Mouse (Mus musculus) forebrain, embryonic 15.5 days (tissue): ENCODE data around the gene Ift140. TPM values are rescaled to one million over a fixed set of nuclear protein-coding genes. Genes with fewer than 3 reads are reported as not detected.

Experiments used
- ATAC-seq: fragments of 200-750 bp; cut with Nextera tagmentation; replicated peaks from 2 replicates; pipeline ENCODE4 v1.8.0; 2017; ENCODE audit warnings: mild to moderate bottlenecking, moderate TSS enrichment, moderate library complexity
- H3K27ac ChIP-seq: fragments of 300-500 bp; sonication (generic); replicated peaks from 2 replicates; pipeline ENCODE4 v1.5.1; 2015; ENCODE audit warnings: mild to moderate bottlenecking, inconsistent platforms
- H3K27me3 ChIP-seq: fragments of 300-500 bp; sonication (generic); 2 replicates; pipeline ENCODE4 v1.6.1; 2015; ENCODE audit warnings: inconsistent platforms
- H3K36me3 ChIP-seq: fragments of 300-500 bp; sonication (generic); 2 replicates; pipeline ENCODE4 v1.6.1; 2015; ENCODE audit warnings: mild to moderate bottlenecking, inconsistent platforms
- H3K4me1 ChIP-seq: fragments of 300-500 bp; sonication (generic); 2 replicates; pipeline ENCODE4 v1.6.1; 2015; ENCODE audit warnings: inconsistent platforms
- H3K4me2 ChIP-seq: fragments of 300-500 bp; sonication (generic); replicated peaks from 2 replicates; pipeline ENCODE4 v1.6.1; 2015; ENCODE audit warnings: mild to moderate bottlenecking, inconsistent platforms
- H3K4me3 ChIP-seq: fragments of 300-500 bp; sonication (generic); 2 replicates; pipeline ENCODE4 v1.5.1; 2015; ENCODE audit warnings: mild to moderate bottlenecking, inconsistent platforms
- H3K9ac ChIP-seq: fragments of 300-500 bp; sonication (generic); replicated peaks from 2 replicates; pipeline ENCODE4 v1.6.1; 2015; ENCODE audit warnings: mild to moderate bottlenecking, inconsistent platforms
- H3K9me3 ChIP-seq: fragments of 300-500 bp; sonication (generic); 2 replicates; pipeline ENCODE4 v1.6.1; 2016; ENCODE audit warnings: inconsistent platforms
- WGBS: fragments of 180-500 bp; shearing (Covaris S2); methylation state at CpG from one replicate; pipeline ENCODE4 v1.1.7; 2015; ENCODE audit warnings: mixed read lengths; 5-methylcytosine and 5-hydroxymethylcytosine counted together
- polyA plus RNA-seq: library from polyadenylated mRNA; unstranded; fragments of >200 nt; fragmentation: Nextera tagmentation; extraction: Ambion mirVana; gene quantifications from 2 replicates; pipeline ENCODE4 v1.2.1, GENCODE M21; 2015

Gene Ift140
- 24.0 and 25.4 TPM in 2 replicates for polyA plus RNA-seq

DNA sequence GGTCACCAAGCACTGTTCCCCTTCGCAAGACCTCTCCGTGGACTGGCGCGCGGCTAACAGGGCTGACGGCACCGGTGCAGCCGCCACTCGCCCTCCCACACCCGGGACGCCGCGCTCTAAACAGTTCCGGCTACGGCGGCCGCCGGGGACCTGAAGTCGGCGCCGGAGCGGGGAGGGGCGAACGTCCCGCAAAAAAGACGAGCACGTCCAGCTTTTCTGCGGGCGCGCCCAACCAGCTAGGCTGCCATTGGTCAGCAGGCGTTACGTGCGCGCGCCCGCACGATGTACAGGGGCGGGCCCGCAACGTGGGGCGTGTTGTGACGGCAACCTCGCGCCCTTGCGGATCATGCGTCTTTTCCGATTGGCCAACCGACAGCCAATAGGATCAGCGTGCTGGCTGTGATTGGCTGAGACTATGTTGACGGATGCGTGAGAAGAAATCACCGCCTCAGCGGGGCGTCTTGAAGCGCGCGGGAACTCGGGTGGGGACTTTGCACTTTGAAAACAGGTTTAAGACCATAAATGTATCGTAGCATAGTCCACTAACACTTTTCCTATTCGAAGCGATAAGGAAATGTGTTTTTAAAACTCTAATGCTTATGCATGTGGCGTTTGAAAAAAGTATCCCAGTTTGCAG is at the start of gene Ift140, which contains the start of gene Cramp1l:
Gene Ift140, plus strand, starts transcription at position 431 of the 637 bp plus-strand sequence.
Gene Cramp1l, minus strand, starts transcription at position 134 of the 637 bp plus-strand sequence.
- ATAC-seq: peak; percentile 99
- H3K4me1 ChIP-seq: peaks cover 34% of the 10 kb centered on the region
- H3K36me3 ChIP-seq: peaks cover 15% of the 10 kb centered on the region
- peak within 1 kb of the TSS; percentile 81 for H3K9ac ChIP-seq
- H3K4me3 ChIP-seq: peak within 1 kb of the TSS; percentile 91
- peak within 1 kb of the TSS; percentile 84 for H3K27ac ChIP-seq
- no peaks in the 10 kb centered on the region for H3K27me3 ChIP-seq
- WGBS: 0% methylated on average over 61 of the region's 62 CpGs
- H3K4me2 ChIP-seq: peak within 1 kb of the TSS; percentile 99
- no peaks in the 10 kb centered on the region for H3K9me3 ChIP-seq

GRCm38 (mm10) chr17:24987221-24987620 is 28.7 kb upstream of the Ift140 start:
- H3K9me3 ChIP-seq: no peaks in the 10 kb centered on the region
- no peaks in the 10 kb centered on the region for H3K4me1 ChIP-seq
- H3K9ac ChIP-seq: no peak overlapping the region
- H3K27ac ChIP-seq: no peak overlapping the region
- no peak for ATAC-seq
- peaks cover 87% of the 10 kb centered on the region for H3K36me3 ChIP-seq
- 97% methylated on average over 6 of the region's 6 CpGs for WGBS
- H3K27me3 ChIP-seq: no peaks in the 10 kb centered on the region
- H3K4me3 ChIP-seq: no peak overlapping the region
- H3K4me2 ChIP-seq: no peak overlapping the region

DNA sequence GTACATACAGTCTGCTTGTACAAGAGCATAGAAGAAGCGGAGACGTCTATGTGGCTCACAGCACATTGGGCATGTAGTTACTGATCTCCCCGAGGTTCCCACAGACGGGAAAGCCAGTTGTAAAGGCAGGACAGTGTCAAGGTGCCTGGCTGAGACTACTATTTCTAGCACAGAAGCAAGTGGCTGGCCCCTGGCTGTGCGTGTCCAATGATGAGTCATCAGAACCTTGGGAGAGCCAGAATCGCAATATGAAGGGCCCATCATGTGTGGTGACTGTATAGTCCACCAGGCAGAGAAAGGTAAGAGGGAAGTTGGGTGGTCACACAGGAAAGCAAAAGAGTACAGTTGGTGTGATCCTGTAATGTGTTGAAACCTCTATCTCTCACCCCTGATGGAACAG is 21.2 kb upstream of the Ift140 start:
- Histone ChIP-seq H3K9me3 (no peaks in the 10 kb centered on the region), H3K4me3 (no peak overlapping the region), H3K4me2 (no peak overlapping the region), H3K27ac (no peak overlapping the region), H3K4me1 (no peaks in the 10 kb centered on the region), H3K27me3 (no peaks in the 10 kb centered on the region), H3K36me3 (peaks cover 89% of the 10 kb centered on the region), H3K9ac (no peak overlapping the region)
- ATAC-seq: no peak
- WGBS: 98% methylated on average over 6 of the region's 6 CpGs

DNA sequence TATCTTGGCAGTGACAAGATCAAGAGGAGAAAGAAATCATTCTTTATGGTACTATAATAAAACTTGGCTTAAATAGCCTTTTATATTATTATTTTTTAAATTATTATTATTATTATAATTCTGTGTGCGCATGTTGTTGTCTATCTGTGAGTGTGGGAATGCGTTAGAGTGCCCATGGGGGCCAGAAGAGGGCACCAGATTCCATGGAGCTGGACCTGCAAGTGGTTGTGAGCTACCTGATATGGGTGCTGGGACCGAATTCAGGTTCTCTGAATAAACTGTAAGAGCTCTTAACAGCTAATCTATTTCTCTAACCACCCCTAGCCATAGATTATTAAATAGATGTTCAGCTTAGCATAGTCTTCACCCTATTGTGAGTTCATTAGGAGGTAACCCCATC is 10.8 kb upstream of the Ift140 start:
- no peaks in the 10 kb centered on the region for H3K9me3 ChIP-seq
- H3K27me3 ChIP-seq: no peaks in the 10 kb centered on the region
- no peak for ATAC-seq
- no peak overlapping the region for H3K27ac ChIP-seq
- no peak overlapping the region for H3K4me2 ChIP-seq
- H3K36me3 ChIP-seq: peaks cover 32% of the 10 kb centered on the region
- H3K4me3 ChIP-seq: no peak overlapping the region
- WGBS: 97% methylated on average over 3 of the region's 3 CpGs
- no peak overlapping the region for H3K9ac ChIP-seq
- H3K4me1 ChIP-seq: no peaks in the 10 kb centered on the region

DNA sequence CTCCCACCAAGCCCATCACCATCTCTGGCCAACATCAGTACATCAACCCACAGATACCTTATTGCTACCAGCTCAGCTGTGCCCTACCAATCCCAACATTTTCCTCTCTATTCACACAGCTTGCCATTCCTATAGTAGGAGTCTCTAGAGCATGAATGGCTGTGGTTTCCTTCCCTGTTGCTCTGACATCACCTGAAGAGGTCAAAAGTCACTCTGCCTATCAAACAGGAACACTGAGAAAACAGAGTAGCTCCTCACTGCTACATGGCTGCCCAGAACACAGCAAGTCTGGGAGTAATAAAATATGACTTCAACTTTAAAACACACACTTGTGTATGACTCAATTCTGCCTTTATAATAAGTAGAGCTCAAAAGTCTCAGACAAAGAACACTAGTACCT is 8.4 kb upstream of the Ift140 start:
- Histone ChIP-seq H3K4me3 (no peak overlapping the region), H3K4me1 (peaks cover under 1% of the 10 kb centered on the region), H3K27me3 (no peaks in the 10 kb centered on the region), H3K9me3 (no peaks in the 10 kb centered on the region), H3K4me2 (no peak overlapping the region), H3K27ac (no peak overlapping the region), H3K9ac (no peak overlapping the region), H3K36me3 (peaks cover 35% of the 10 kb centered on the region)
- no peak for ATAC-seq

DNA sequence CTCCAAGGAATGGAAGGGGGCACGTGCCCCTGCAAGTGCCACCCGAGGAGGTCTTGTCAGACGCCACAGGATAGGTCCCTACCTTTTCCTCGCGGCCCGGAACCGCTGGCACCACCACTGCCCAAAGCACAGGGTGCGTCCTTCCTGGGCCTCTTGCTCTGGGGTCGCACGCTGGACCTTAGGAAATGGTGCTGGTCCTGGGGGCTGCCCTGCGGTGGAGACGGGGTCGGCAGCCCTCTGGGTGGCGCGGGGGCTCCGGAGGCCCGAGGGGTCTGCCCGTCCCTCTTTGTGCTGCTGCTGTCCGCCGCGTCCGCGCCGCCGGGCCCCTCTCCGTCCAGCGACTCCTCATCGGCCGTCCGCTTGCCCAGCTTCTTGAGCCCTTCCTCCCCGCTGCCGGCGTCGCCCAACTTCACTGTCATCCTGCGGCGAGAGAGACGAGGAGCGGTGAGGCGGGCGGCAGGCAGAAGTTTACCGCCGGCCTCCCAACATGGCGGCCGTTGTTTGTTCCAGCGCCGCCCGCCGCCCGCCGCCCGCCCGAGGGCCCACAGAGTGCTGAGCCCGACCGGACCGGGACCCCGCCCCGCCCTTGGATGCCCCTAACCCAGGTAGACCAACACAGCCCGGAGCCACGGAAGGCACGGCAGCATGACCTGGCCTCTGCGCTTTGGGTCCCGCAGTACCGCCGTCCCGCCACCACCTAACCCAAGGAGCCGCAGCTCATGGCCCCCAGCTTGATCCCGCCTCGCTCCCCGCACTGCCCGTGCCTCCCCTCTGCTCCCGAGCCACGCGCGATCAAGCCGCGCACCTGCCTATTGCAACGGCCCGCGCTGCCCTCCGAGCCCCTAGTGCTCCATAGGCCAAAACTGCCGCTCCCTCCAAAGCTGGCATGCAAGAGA is 2.0 kb upstream of the Ift140 start:
- Histone ChIP-seq H3K9me3 (no peaks in the 10 kb centered on the region), H3K9ac (peak overlapping the region; percentile 84), H3K27me3 (no peaks in the 10 kb centered on the region), H3K27ac (peak overlapping the region; percentile 53), H3K4me2 (peak overlapping the region; percentile 99), H3K4me1 (peaks cover 34% of the 10 kb centered on the region), H3K36me3 (peaks cover 21% of the 10 kb centered on the region), H3K4me3 (peak overlapping the region; percentile 91)
- under 1% methylated on average over 70 of the region's 81 CpGs for WGBS
- ATAC-seq: no peak

DNA sequence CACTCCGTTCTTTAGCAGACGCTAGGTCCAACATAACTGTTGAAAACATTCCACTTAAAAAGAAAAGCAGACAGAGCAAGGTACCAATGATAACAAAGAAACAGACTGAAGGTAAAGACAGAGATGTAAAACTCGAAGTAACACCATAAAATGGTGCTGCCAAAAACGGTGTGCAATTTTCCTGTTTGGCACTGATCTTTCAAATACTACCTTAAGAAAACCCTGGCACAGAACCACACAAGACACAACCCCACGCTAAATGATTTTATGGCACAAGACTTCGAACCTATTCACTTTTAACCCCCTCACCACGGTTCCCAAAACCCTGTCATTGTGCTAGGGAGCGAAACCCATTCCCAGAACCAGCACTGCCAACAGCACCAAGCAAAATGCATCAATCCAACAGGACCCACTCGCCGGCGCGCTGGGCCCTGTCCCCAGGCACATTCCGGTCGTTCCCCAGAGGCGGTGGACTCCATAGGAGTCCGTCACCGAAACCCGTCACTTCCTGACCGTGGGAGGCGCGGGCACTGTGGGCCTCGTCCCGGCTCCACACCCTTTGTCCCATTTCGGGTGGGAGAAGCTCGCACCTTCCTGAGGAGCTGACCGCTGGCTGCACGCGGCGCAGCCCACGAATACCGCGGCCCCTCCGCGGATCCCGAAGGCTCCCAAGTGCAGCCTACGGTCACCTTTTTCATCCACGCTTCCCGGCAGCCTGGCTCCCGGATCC is 879 bp upstream of the Ift140 start:
- under 1% methylated on average over 39 of the region's 39 CpGs for WGBS
- Histone ChIP-seq H3K9me3 (no peaks in the 10 kb centered on the region), H3K9ac (peak overlapping the region; percentile 81), H3K27me3 (no peaks in the 10 kb centered on the region), H3K36me3 (peaks cover 16% of the 10 kb centered on the region), H3K27ac (peak overlapping the region; percentile 84), H3K4me3 (peak overlapping the region; percentile 91), H3K4me1 (peaks cover 34% of the 10 kb centered on the region), H3K4me2 (peak overlapping the region; percentile 99)
- 0 out of 2 replicates have a peak, but pooled peaks have one; percentile 2 for ATAC-seq

GRCm38 (mm10) chr17:25016292-25017132 is 627 bp downstream of the Ift140 start:
- peak overlapping the region; percentile 91 for H3K4me2 ChIP-seq
- peak overlapping the region; percentile 63 for H3K9ac ChIP-seq
- peaks cover 34% of the 10 kb centered on the region for H3K4me1 ChIP-seq
- peak overlapping the region; percentile 83 for H3K27ac ChIP-seq
- under 1% methylated on average over 55 of the region's 55 CpGs for WGBS
- H3K27me3 ChIP-seq: no peaks in the 10 kb centered on the region
- H3K36me3 ChIP-seq: peaks cover 8% of the 10 kb centered on the region
- H3K9me3 ChIP-seq: no peaks in the 10 kb centered on the region
- ATAC-seq: peak; percentile 91
- peak overlapping the region; percentile 91 for H3K4me3 ChIP-seq

GRCm38 (mm10) chr17:25036183-25036582 is 20.3 kb downstream of the Ift140 start:
- H3K4me2 ChIP-seq: no peak overlapping the region
- H3K9me3 ChIP-seq: no peaks in the 10 kb centered on the region
- WGBS: 67% methylated on average over 4 of the region's 4 CpGs
- H3K27ac ChIP-seq: no peak overlapping the region
- no peak for ATAC-seq
- no peak overlapping the region for H3K9ac ChIP-seq
- no peaks in the 10 kb centered on the region for H3K27me3 ChIP-seq
- peaks cover 47% of the 10 kb centered on the region for H3K36me3 ChIP-seq
- no peaks in the 10 kb centered on the region for H3K4me1 ChIP-seq
- H3K4me3 ChIP-seq: no peak overlapping the region

DNA sequence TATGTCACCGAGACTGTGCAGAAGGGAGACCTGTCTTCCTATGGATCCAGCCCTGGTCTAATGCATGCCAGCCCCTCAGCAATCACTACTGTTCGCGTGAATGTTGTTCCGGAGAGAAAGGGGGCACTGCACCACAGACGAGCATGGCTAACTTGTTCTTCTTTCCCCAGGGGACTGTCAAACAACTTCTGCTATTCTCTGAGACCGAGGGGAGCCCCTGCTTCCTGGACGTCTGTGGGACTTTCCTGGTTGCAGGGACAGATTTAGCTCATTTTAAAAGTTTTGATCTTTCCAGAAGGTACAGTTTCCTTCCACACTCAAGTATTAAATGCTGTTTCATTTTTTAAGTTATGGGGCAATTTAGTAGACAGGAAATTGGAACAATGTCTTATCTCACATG is 29.0 kb downstream of the Ift140 start:
- H3K4me2 ChIP-seq: no peak overlapping the region
- ATAC-seq: no peak
- H3K36me3 ChIP-seq: peaks cover 16% of the 10 kb centered on the region
- H3K27ac ChIP-seq: no peak overlapping the region
- no peak overlapping the region for H3K4me3 ChIP-seq
- 75% methylated on average over 7 of the region's 7 CpGs for WGBS
- no peaks in the 10 kb centered on the region for H3K9me3 ChIP-seq
- no peaks in the 10 kb centered on the region for H3K4me1 ChIP-seq
- H3K9ac ChIP-seq: no peak overlapping the region
- H3K27me3 ChIP-seq: no peaks in the 10 kb centered on the region

DNA sequence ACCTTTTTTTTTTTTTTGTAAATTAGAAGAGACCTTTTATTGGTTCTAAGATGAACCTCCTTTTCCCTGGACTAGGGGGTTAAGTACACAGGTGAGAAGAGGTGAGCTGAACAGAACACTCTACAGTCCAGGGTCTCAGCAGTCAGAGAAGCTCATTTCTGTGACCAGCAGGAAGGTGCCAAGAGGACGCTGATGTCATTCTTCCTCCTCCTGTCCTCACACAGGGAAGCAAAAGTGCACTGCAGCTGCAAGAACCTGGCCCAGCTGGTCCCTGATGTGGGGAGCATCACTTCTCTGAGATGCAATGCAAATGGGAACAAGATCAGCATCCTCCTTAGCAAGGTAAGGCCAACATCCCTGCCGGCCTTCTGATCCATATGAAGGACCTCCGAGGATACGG is 29.4 kb downstream of the Ift140 start:
- Histone ChIP-seq H3K4me2 (no peak overlapping the region), H3K9me3 (no peaks in the 10 kb centered on the region), H3K4me3 (no peak overlapping the region), H3K27ac (no peak overlapping the region), H3K9ac (no peak overlapping the region), H3K4me1 (no peaks in the 10 kb centered on the region), H3K27me3 (no peaks in the 10 kb centered on the region), H3K36me3 (peaks cover 18% of the 10 kb centered on the region)
- 90% methylated on average over 4 of the region's 4 CpGs for WGBS
- no peak for ATAC-seq
